Mouse (Mus musculus): ENCODE data around the gene Qrich1. TPM values are rescaled to one million over a fixed set of nuclear protein-coding genes. Genes with fewer than 3 reads are reported as not detected.

Gene Qrich1
- total and polyA plus RNA-seq, 3 experiments: 55.6 to 64.2 (median 57.8) TPM

DNA sequence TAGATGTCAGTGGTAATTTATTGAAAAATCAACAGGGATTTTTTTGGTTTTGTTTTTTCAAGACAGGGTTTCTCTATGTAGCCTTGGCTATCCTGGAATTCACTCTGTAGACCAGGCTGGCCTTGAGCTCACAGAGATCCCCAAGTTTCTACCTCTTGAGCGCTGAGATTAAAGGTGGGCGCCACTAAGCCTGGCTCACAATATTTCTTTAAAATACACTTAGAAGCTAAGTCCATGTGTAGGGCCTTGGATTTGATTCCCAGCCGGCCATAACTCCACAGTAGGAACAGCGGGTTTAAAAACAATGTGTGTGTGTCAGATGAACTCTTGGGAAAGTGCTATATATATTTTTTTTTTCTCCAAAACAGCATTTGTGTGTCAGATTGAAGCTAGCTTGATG is 6.7 kb downstream of the Qrich1 start:
- Histone ChIP-seq H3K27me3 (ENCODE audit: control insufficient read depth, insufficient read depth, low read length) (no peaks in the 10 kb centered on the region), H3K4me1 (ENCODE audit: control insufficient read depth, insufficient read depth, low read length) (peaks cover 5% of the 10 kb centered on the region), H3K4me3 (no peak overlapping the region), H3K27ac (no peak overlapping the region), H3K9ac (ENCODE audit: low read depth, low read length) (no peak overlapping the region), H3K36me3 (ENCODE audit: control insufficient read depth, insufficient read depth, low read length) (peaks cover 35% of the 10 kb centered on the region), H3K79me2 (replicated peaks; ENCODE audit: control insufficient read depth, insufficient read depth, low read length) (peaks cover 7% of the 10 kb centered on the region; the same call in 1 of the 2 replicates)
- no peak for DNase-seq
- 95% methylated on average over 4 of the region's 4 CpGs for WGBS
- intact Hi-C loops (cut with DNase I): loop anchor here (2.0 kb wide), 1 partner anchor 27 kb away; no protein-coding TSS in a partner anchor
- TF ChIP-seq POLR2A (IDR thresholded peaks at IDR 0.05; ENCODE audit: insufficient read depth, low read depth, low read length): no peak
- no peak for TF ChIP-seq EP300 (IDR thresholded peaks at IDR 0.05; ENCODE audit: insufficient read depth, low read depth, low read length)
- no peak for TF ChIP-seq CTCF (IDR thresholded peaks at IDR 0.05)

DNA sequence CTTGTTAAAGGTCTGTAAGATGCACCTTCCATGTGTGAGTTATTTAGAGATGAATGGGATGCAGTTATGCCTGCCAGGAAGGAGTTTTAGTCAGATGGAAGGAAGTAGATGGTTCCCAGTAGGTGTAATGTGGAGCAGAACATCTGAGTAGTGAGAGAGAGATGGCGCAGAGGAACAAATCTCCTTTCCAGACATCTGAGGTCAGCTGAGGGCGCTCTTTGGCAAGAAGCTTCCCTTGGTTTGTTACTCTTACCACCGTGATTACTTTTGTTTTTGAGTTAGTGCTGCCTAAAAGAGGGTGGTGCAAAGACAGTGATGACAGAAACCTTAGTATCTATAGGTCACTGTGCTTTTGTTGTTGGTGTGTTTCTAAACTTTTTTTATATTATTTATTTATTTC is 8.8 kb downstream of the Qrich1 start:
- Histone ChIP-seq H3K4me1 (ENCODE audit: control insufficient read depth, insufficient read depth, low read length) (peaks cover 2% of the 10 kb centered on the region), H3K9ac (ENCODE audit: low read depth, low read length) (no peak overlapping the region), H3K36me3 (ENCODE audit: control insufficient read depth, insufficient read depth, low read length) (peaks cover 19% of the 10 kb centered on the region), H3K27ac (no peak overlapping the region), H3K27me3 (ENCODE audit: control insufficient read depth, insufficient read depth, low read length) (no peaks in the 10 kb centered on the region), H3K79me2 (replicated peaks; ENCODE audit: control insufficient read depth, insufficient read depth, low read length) (peaks cover 4% of the 10 kb centered on the region; the same call in 1 of the 2 replicates), H3K4me3 (no peak overlapping the region)
- TF ChIP-seq EP300 (IDR thresholded peaks at IDR 0.05; ENCODE audit: insufficient read depth, low read depth, low read length) (no peak), POLR2A (IDR thresholded peaks at IDR 0.05; ENCODE audit: insufficient read depth, low read depth, low read length) (no peak), CTCF (IDR thresholded peaks at IDR 0.05) (0 out of 2 replicates have a peak, but pooled peaks have one; percentile 13)
- WGBS: 25% methylated on average over 3 of the region's 3 CpGs
- no peak for DNase-seq
- intact Hi-C loops (cut with DNase I): no loop called here

DNA sequence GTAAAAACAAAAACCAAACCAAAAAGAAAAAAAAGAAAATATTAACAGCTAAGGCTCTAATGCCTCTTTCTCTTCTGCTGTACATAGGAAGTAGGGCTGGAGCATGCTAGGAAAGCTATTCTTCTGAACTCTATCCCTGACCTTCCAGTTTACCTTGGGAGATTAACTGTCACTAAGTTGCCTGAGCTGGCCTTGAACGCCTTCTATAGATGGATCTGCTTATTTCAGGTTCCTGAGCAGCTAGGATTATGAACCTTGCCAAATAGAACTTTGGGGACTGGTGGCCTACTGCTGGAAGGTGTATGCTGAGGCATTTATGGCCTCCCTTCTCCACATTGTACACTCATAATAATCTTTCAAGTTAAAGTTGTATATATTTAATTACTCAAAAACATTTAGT is 14.3 kb downstream of the Qrich1 start:
- TF ChIP-seq EP300 (IDR thresholded peaks at IDR 0.05; ENCODE audit: insufficient read depth, low read depth, low read length): no peak
- TF ChIP-seq CTCF (IDR thresholded peaks at IDR 0.05): no peak
- TF ChIP-seq POLR2A (IDR thresholded peaks at IDR 0.05; ENCODE audit: insufficient read depth, low read depth, low read length): no peak
- 74% methylated on average over 1 of the region's 1 CpGs for WGBS
- Histone ChIP-seq H3K27me3 (ENCODE audit: control insufficient read depth, insufficient read depth, low read length) (no peaks in the 10 kb centered on the region), H3K36me3 (ENCODE audit: control insufficient read depth, insufficient read depth, low read length) (peaks cover 9% of the 10 kb centered on the region), H3K9ac (ENCODE audit: low read depth, low read length) (no peak overlapping the region), H3K4me1 (ENCODE audit: control insufficient read depth, insufficient read depth, low read length) (no peaks in the 10 kb centered on the region; the same call in 1 of the 2 replicates), H3K4me3 (no peak overlapping the region), H3K27ac (no peak overlapping the region), H3K79me2 (replicated peaks; ENCODE audit: control insufficient read depth, insufficient read depth, low read length) (peaks cover 6% of the 10 kb centered on the region)
- DNase-seq: no peak
- intact Hi-C loops (cut with DNase I): no loop called here

DNA sequence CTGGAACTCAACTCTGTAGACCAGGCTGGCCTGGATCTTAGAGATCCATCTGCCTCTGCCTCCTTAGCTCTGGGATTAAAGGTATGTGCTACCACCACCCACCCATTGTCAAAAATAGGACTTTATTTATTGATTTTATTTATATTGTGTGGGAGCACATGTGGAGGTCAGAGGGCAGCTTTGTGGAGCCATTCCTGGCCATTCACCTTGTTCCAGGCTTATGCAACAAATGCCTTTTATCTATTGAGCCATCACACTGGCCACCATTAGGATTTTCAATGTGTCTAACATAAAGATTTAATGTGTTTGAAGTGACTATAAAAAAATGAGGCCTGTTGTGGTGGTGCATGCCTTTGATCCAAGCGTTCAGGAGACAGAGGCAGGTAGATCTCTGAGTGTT is 14.9 kb downstream of the Qrich1 start:
- peaks cover 6% of the 10 kb centered on the region; the same call in 1 of the 2 replicates for H3K36me3 ChIP-seq (ENCODE audit: control insufficient read depth, insufficient read depth, low read length)
- intact Hi-C loops (cut with DNase I): no loop called here
- 93% methylated on average over 1 of the region's 1 CpGs for WGBS

DNA sequence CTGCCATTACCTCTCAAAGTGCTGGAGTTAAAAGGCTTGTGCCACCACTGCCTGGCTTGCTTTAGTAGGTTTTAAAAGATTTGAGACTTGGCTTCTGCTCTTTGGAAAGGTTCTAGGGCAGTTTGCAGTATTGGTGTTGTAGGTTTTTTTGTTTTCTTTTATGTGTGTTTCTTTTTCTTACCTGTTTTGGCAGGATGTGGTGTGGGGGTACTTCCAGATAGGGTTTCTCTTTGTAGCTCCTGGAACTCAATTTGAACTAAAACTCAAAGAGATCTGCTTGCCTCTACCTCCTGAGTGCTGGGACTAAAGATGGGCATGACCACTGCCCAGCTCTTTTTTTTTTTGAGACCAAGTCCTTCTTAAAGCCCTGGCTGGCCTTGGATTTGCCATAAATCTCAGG is 24.2 kb downstream of the Qrich1 start:
- peaks cover 8% of the 10 kb centered on the region for H3K36me3 ChIP-seq (ENCODE audit: control insufficient read depth, insufficient read depth, low read length)
- H3K79me2 ChIP-seq (replicated peaks; ENCODE audit: control insufficient read depth, insufficient read depth, low read length): no peaks in the 10 kb centered on the region
- no peaks in the 10 kb centered on the region for H3K4me1 ChIP-seq (ENCODE audit: control insufficient read depth, insufficient read depth, low read length)
- H3K27ac ChIP-seq: no peak overlapping the region
- TF ChIP-seq CTCF (IDR thresholded peaks at IDR 0.05) (no peak), POLR2A (IDR thresholded peaks at IDR 0.05; ENCODE audit: insufficient read depth, low read depth, low read length) (no peak), EP300 (IDR thresholded peaks at IDR 0.05; ENCODE audit: insufficient read depth, low read depth, low read length) (no peak)
- no peak for DNase-seq
- intact Hi-C loops (cut with DNase I): no loop called here
- no peak overlapping the region for H3K4me3 ChIP-seq
- no peaks in the 10 kb centered on the region for H3K27me3 ChIP-seq (ENCODE audit: control insufficient read depth, insufficient read depth, low read length)
- no peak overlapping the region for H3K9ac ChIP-seq (ENCODE audit: low read depth, low read length)

More for the DNA sequence above, 14.9 kb downstream of the Qrich1 start:
- no peak overlapping the region for H3K27ac ChIP-seq
- no peak overlapping the region for H3K4me3 ChIP-seq
- TF ChIP-seq POLR2A (IDR thresholded peaks at IDR 0.05; ENCODE audit: insufficient read depth, low read depth, low read length): no peak
- TF ChIP-seq EP300 (IDR thresholded peaks at IDR 0.05; ENCODE audit: insufficient read depth, low read depth, low read length): no peak
- no peak for TF ChIP-seq CTCF (IDR thresholded peaks at IDR 0.05)
- no peak for DNase-seq
- peaks cover 6% of the 10 kb centered on the region for H3K79me2 ChIP-seq (replicated peaks; ENCODE audit: control insufficient read depth, insufficient read depth, low read length)
- no peaks in the 10 kb centered on the region; the same call in 1 of the 2 replicates for H3K4me1 ChIP-seq (ENCODE audit: control insufficient read depth, insufficient read depth, low read length)
- H3K27me3 ChIP-seq (ENCODE audit: control insufficient read depth, insufficient read depth, low read length): no peaks in the 10 kb centered on the region
- no peak overlapping the region for H3K9ac ChIP-seq (ENCODE audit: low read depth, low read length)

DNA sequence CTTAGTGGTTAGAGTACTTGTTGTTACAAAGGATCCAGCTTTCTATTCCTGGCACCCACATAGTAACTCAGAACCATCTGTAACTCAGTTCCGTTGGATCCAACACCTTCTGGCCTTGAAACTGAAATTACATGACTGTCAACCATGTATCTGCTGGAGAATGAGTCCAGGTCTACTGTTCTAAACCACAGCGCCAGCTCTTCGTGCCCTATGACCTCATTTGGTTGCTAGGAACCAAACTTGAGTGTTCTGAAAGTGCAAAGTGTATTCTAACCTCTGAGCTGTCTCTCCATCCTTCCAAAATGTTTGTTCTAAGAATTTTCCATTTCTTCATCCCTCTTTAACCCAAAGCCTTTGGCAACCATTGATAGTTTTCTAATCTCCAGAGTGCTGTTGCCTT is 29.4 kb downstream of the Qrich1 start:
- 90% methylated on average over 3 of the region's 3 CpGs for WGBS
- no peak overlapping the region for H3K27ac ChIP-seq
- intact Hi-C loops (cut with DNase I): no loop called here

More for the DNA sequence above, 29.4 kb downstream of the Qrich1 start:
- DNase-seq: no peak
- H3K79me2 ChIP-seq (replicated peaks; ENCODE audit: control insufficient read depth, insufficient read depth, low read length): no peaks in the 10 kb centered on the region
- H3K4me3 ChIP-seq: no peak overlapping the region
- H3K27me3 ChIP-seq (ENCODE audit: control insufficient read depth, insufficient read depth, low read length): no peaks in the 10 kb centered on the region
- no peaks in the 10 kb centered on the region for H3K4me1 ChIP-seq (ENCODE audit: control insufficient read depth, insufficient read depth, low read length)
- H3K9ac ChIP-seq (ENCODE audit: low read depth, low read length): no peak overlapping the region
- no peak for TF ChIP-seq POLR2A (IDR thresholded peaks at IDR 0.05; ENCODE audit: insufficient read depth, low read depth, low read length)
- TF ChIP-seq EP300 (IDR thresholded peaks at IDR 0.05; ENCODE audit: insufficient read depth, low read depth, low read length): no peak
- no peak for TF ChIP-seq CTCF (IDR thresholded peaks at IDR 0.05)
- peaks cover 14% of the 10 kb centered on the region for H3K36me3 ChIP-seq (ENCODE audit: control insufficient read depth, insufficient read depth, low read length)
